Mouse (Mus musculus) forebrain, embryonic 14.5 days (tissue): ENCODE measurements at regions not wholly inside any gene's neighbourhood (a gene's known extent, or its start where the extent isn't known, plus 50 kb on each side); places are given as distances from the start of the nearest gene placed in this dataset.

Experiments
- ATAC-seq: fragments of 200-750 bp; cut with Nextera tagmentation; 2 replicates; pipeline ENCODE4 v1.8.0; 2017; ENCODE audit warnings: mild to moderate bottlenecking, moderate library complexity
- DNase-seq: peaks from one replicate; pipeline ENCODE4 v3.0.0-alpha.2; 2015; ENCODE audit warnings: low spot score
- H3K27ac ChIP-seq: fragments of 300-500 bp; sonication (generic); 2 replicates; pipeline ENCODE4 v1.5.1; 2014; ENCODE audit warnings: low read depth, mild to moderate bottlenecking, control low read depth, low read length, moderate library complexity
- H3K27me3 ChIP-seq: fragments of 300-500 bp; sonication (generic); replicated peaks from 2 replicates; pipeline ENCODE4 v1.6.1; 2014; ENCODE audit warnings: low read length, control low read depth, mixed read lengths; ENCODE audit not compliant: control insufficient read depth, insufficient read depth
- H3K36me3 ChIP-seq: fragments of 300-500 bp; sonication (generic); 2 replicates; pipeline ENCODE4 v1.6.1; 2014; ENCODE audit warnings: low read length, control low read depth; ENCODE audit not compliant: control insufficient read depth, insufficient read depth
- H3K4me1 ChIP-seq: fragments of 300-500 bp; sonication (generic); 2 replicates; pipeline ENCODE4 v1.6.1; 2014; ENCODE audit warnings: antibody characterized with exemption, low read length, control low read depth; ENCODE audit not compliant: control insufficient read depth, insufficient read depth
- H3K4me2 ChIP-seq: fragments of 300-500 bp; sonication (generic); 2 replicates; pipeline ENCODE4 v1.6.1; 2014; ENCODE audit warnings: mild to moderate bottlenecking, control low read depth, low read length
- H3K4me3 ChIP-seq: fragments of 300-500 bp; sonication (generic); 2 replicates; pipeline ENCODE4 v1.5.1; 2014; ENCODE audit warnings: low read depth, low read length, control low read depth
- H3K9ac ChIP-seq: fragments of 300-500 bp; sonication (generic); 2 replicates; pipeline ENCODE4 v1.6.1; 2014; ENCODE audit warnings: mild to moderate bottlenecking, low read length, control low read depth, moderate library complexity
- H3K9me3 ChIP-seq: fragments of 300-500 bp; sonication (generic); replicated peaks from 2 replicates; pipeline ENCODE4 v1.6.1; 2016; ENCODE audit warnings: low read length, control low read depth, mixed read lengths; ENCODE audit not compliant: control insufficient read depth
- WGBS: fragments of 180-500 bp; shearing (Covaris S2); extraction: QIAGEN DNeasy Blood & Tissue Kit; methylation state at CpG from one replicate; pipeline ENCODE4 v1.1.7; 2014; 5-methylcytosine and 5-hydroxymethylcytosine counted together

GRCm38 (mm10) chr5:55504754-55505153, 1506.5 kb downstream of the Stim2 start:
- ATAC-seq (no peak), DNase-seq (peak; percentile 11)
- H3K9ac ChIP-seq: no peak overlapping the region
- H3K9me3 ChIP-seq: no peaks in the 10 kb centered on the region
- H3K4me3 ChIP-seq: no peak overlapping the region
- no peak overlapping the region for H3K4me2 ChIP-seq
- H3K4me1 ChIP-seq: no peaks in the 10 kb centered on the region
- no peaks in the 10 kb centered on the region for H3K36me3 ChIP-seq
- no peaks in the 10 kb centered on the region for H3K27me3 ChIP-seq
- no peak overlapping the region for H3K27ac ChIP-seq
- 58% methylated on average over 7 of the region's 7 CpGs for WGBS

GRCm38 (mm10) chr5:55505871-55506270, 1507.6 kb downstream of the Stim2 start:
- DNase-seq (no peak), ATAC-seq (no peak)
- Histone ChIP-seq H3K9ac (no peak overlapping the region), H3K4me3 (no peak overlapping the region), H3K4me1 (no peaks in the 10 kb centered on the region), H3K27me3 (no peaks in the 10 kb centered on the region), H3K9me3 (no peaks in the 10 kb centered on the region), H3K36me3 (no peaks in the 10 kb centered on the region), H3K4me2 (no peak overlapping the region), H3K27ac (no peak overlapping the region)
- 9% methylated on average over 1 of the region's 1 CpGs for WGBS

- Histone ChIP-seq H3K4me2 (no peak overlapping the region), H3K4me3 (no peak overlapping the region), H3K4me1 (no peaks in the 10 kb centered on the region), H3K36me3 (no peaks in the 10 kb centered on the region), H3K27ac (no peak overlapping the region), H3K9me3 (no peaks in the 10 kb centered on the region), H3K9ac (no peak overlapping the region), H3K27me3 (no peaks in the 10 kb centered on the region)
- DNase-seq (peak; percentile 27), ATAC-seq (0 out of 2 replicates have a peak, but pooled peaks have one; percentile 26)
- 47% methylated on average over 2 of the region's 2 CpGs for WGBS
These were observed 1516.0 kb downstream of the Stim2 start for GRCm38 (mm10) chr5:55514269-55514668.

GRCm38 (mm10) chr5:55551154-55551553, 1552.9 kb downstream of the Stim2 start:
- ATAC-seq (peak; percentile 89), DNase-seq (peak; percentile 53)
- Histone ChIP-seq H3K4me2 (no peak overlapping the region), H3K9ac (no peak overlapping the region), H3K27ac (no peak overlapping the region), H3K36me3 (no peaks in the 10 kb centered on the region), H3K4me3 (no peak overlapping the region), H3K27me3 (no peaks in the 10 kb centered on the region), H3K4me1 (no peaks in the 10 kb centered on the region), H3K9me3 (no peaks in the 10 kb centered on the region)
